Mouse (Mus musculus): ENCODE results near the gene Zcchc2. TPM values are rescaled to one million over a fixed set of nuclear protein-coding genes. Genes with fewer than 3 reads are reported as not detected.

Gene Zcchc2
- total and polyA plus RNA-seq, 3 experiments = 6.6 to 9.8 (median 8.3) TPM

DNA sequence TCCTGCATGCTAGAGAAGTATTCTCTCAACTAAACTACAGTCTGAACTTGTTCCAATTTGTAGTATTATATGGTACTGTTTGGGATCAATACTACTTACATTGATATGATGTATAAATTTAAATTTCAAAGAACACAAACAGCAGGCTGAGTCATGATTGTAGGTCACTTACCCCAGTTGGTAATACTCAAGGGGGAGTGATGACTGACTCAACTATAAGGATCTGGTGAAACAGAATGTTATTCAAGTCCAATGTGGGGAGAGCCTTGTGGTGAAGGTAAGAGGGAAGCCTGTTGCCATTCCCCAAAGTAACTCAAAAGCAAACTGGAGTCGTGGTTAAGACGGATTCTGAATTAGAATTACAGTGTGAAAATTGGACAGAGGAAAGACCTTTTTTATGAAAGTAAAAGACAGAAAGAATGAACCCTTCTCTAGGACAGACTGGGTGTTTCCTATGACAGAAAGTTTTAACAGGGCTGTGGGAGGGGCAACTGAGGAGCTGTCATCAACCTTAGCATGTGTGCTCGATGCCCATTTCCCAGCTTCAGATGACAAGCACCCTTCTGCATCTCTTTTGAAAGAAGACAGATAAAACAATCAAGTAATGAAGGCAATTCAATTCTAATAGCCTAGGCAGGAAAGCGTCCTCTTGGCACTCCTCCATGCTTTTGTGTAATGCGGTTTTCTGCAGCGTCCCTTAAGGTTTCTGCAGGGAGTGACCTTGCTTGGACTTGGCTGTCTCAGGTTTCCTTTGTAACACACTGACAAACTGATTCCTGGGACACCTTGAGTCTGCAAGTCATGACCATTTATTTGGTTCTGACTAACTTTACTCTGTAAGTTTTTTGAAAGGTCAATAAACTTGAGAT lies 7.5 kb upstream of the Zcchc2 start:
- H3K36me3 ChIP-seq (ENCODE audit: control insufficient read depth, insufficient read depth, low read length) = peaks cover 11% of the 10 kb centered on the region; the same call in 1 of the 2 replicates
- TF ChIP-seq EP300 (IDR thresholded peaks at IDR 0.05; ENCODE audit: insufficient read depth, low read depth, low read length) (no peak), CTCF (IDR thresholded peaks at IDR 0.05) (peak; percentile 39), POLR2A (IDR thresholded peaks at IDR 0.05; ENCODE audit: insufficient read depth, low read depth, low read length) (no peak)
- no peaks in the 10 kb centered on the region for H3K79me2 ChIP-seq (replicated peaks; ENCODE audit: control insufficient read depth, insufficient read depth, low read length)
- H3K4me3 ChIP-seq = no peak overlapping the region
- H3K4me1 ChIP-seq (ENCODE audit: control insufficient read depth, insufficient read depth, low read length) = peaks cover 9% of the 10 kb centered on the region
- 31% methylated on average over 6 of the region's 6 CpGs for WGBS
- no peak overlapping the region; the same call in 1 of the 2 replicates for H3K27ac ChIP-seq
- DNase-seq = peak in 1 of 2 experiments; percentile 59
- intact Hi-C loops (cut with DNase I) = no loop called here
- no peak overlapping the region for H3K9ac ChIP-seq (ENCODE audit: low read depth, low read length)
- H3K27me3 ChIP-seq (ENCODE audit: control insufficient read depth, insufficient read depth, low read length) = no peaks in the 10 kb centered on the region

- TF ChIP-seq POLR2A (IDR thresholded peaks at IDR 0.05; ENCODE audit: insufficient read depth, low read depth, low read length) (no peak), CTCF (IDR thresholded peaks at IDR 0.05) (no peak), EP300 (IDR thresholded peaks at IDR 0.05; ENCODE audit: insufficient read depth, low read depth, low read length) (no peak)
- WGBS = 96% methylated on average over 3 of the region's 3 CpGs
- Histone ChIP-seq H3K79me2 (replicated peaks; ENCODE audit: control insufficient read depth, insufficient read depth, low read length) (no peaks in the 10 kb centered on the region), H3K4me3 (no peak overlapping the region), H3K4me1 (ENCODE audit: control insufficient read depth, insufficient read depth, low read length) (peaks cover 12% of the 10 kb centered on the region), H3K36me3 (ENCODE audit: control insufficient read depth, insufficient read depth, low read length) (peaks cover 16% of the 10 kb centered on the region; the same call in 1 of the 2 replicates), H3K27ac (no peak overlapping the region), H3K9ac (ENCODE audit: low read depth, low read length) (no peak overlapping the region), H3K27me3 (ENCODE audit: control insufficient read depth, insufficient read depth, low read length) (no peaks in the 10 kb centered on the region)
- DNase-seq = no peak
- intact Hi-C loops (cut with DNase I) = no loop called here
Measured at GRCm38 (mm10) chr1:105984172-105984571, 6.0 kb upstream of the Zcchc2 start.

DNA sequence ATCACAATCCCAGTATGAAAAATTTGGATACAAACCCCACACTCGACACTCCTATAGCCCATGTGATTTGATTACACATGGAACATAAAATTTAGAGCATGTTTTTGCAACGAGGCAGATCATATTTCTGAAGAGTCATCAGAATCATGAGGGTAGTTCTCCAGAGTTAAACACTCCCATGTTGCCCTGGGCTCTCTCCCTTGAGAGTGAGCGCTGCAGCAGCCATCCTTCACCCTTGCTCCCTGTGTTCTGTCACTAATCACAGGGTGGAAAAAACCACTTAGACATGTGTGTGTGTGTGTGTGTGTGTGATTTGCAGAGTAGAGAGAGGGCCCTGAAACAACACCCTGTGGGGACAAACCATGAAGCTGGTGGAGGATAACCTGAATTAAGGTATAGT lies 2.0 kb upstream of the Zcchc2 start:
- TF ChIP-seq CTCF (IDR thresholded peaks at IDR 0.05) = no peak
- no peak for TF ChIP-seq POLR2A (IDR thresholded peaks at IDR 0.05; ENCODE audit: insufficient read depth, low read depth, low read length)
- TF ChIP-seq EP300 (IDR thresholded peaks at IDR 0.05; ENCODE audit: insufficient read depth, low read depth, low read length) = no peak
- H3K4me3 ChIP-seq = no peak overlapping the region
- H3K27me3 ChIP-seq (ENCODE audit: control insufficient read depth, insufficient read depth, low read length) = no peaks in the 10 kb centered on the region
- 51% methylated on average over 3 of the region's 3 CpGs for WGBS
- peaks cover 8% of the 10 kb centered on the region for H3K4me1 ChIP-seq (ENCODE audit: control insufficient read depth, insufficient read depth, low read length)
- no peak overlapping the region for H3K27ac ChIP-seq
- H3K9ac ChIP-seq (ENCODE audit: low read depth, low read length) = no peak overlapping the region
- H3K36me3 ChIP-seq (ENCODE audit: control insufficient read depth, insufficient read depth, low read length) = peaks cover 8% of the 10 kb centered on the region; the same call in 1 of the 2 replicates
- H3K79me2 ChIP-seq (replicated peaks; ENCODE audit: control insufficient read depth, insufficient read depth, low read length) = no peaks in the 10 kb centered on the region
- intact Hi-C loops (cut with DNase I) = no loop called here
- DNase-seq = no peak

- no peaks in the 10 kb centered on the region for H3K79me2 ChIP-seq (replicated peaks; ENCODE audit: control insufficient read depth, insufficient read depth, low read length)
- 31% methylated on average over 14 of the region's 14 CpGs for WGBS
- no peak overlapping the region; the same call in 1 of the 2 replicates for H3K9ac ChIP-seq (ENCODE audit: low read depth, low read length)
- no peak for DNase-seq
- TF ChIP-seq POLR2A (IDR thresholded peaks at IDR 0.05; ENCODE audit: insufficient read depth, low read depth, low read length) (no peak), CTCF (IDR thresholded peaks at IDR 0.05) (no peak)
- peak overlapping the region; percentile 97 for H3K4me3 ChIP-seq
- intact Hi-C loops (cut with DNase I) = no loop called here
- H3K4me1 ChIP-seq (ENCODE audit: control insufficient read depth, insufficient read depth, low read length) = peaks cover 6% of the 10 kb centered on the region
- H3K27ac ChIP-seq = peak overlapping the region; percentile 95
- no peaks in the 10 kb centered on the region for H3K27me3 ChIP-seq (ENCODE audit: control insufficient read depth, insufficient read depth, low read length)
- peaks cover 7% of the 10 kb centered on the region; the same call in 1 of the 2 replicates for H3K36me3 ChIP-seq (ENCODE audit: control insufficient read depth, insufficient read depth, low read length)
Measured at GRCm38 (mm10) chr1:105988903-105989639, 1.1 kb upstream of the Zcchc2 start.

DNA sequence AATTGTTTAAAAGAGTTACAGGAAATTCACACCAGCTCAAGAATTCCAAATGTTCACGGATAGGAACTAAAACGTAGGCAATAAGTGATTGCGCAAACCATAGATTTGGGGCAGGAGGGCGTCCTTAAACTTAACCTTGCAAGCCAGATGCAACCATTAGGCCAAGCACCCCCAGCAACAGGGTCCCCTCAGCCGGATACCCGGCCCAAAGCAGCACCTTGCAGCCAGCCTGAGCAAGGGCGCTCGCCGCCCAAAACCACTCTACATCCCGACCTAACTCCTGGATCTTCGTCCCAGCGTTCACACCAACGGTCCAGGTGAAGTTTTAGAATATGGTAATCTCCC lies 594 bp upstream of the Zcchc2 start:
- Histone ChIP-seq H3K4me3 (peak overlapping the region; percentile 97), H3K27ac (peak overlapping the region; percentile 95), H3K79me2 (replicated peaks; ENCODE audit: control insufficient read depth, insufficient read depth, low read length) (no peaks in the 10 kb centered on the region), H3K36me3 (ENCODE audit: control insufficient read depth, insufficient read depth, low read length) (peaks cover 5% of the 10 kb centered on the region; the same call in 1 of the 2 replicates), H3K4me1 (ENCODE audit: control insufficient read depth, insufficient read depth, low read length) (peaks cover 6% of the 10 kb centered on the region), H3K27me3 (ENCODE audit: control insufficient read depth, insufficient read depth, low read length) (no peaks in the 10 kb centered on the region), H3K9ac (ENCODE audit: low read depth, low read length) (peak overlapping the region; percentile 79)
- intact Hi-C loops (cut with DNase I) = no loop called here
- TF ChIP-seq CTCF (IDR thresholded peaks at IDR 0.05) (no peak), POLR2A (IDR thresholded peaks at IDR 0.05; ENCODE audit: insufficient read depth, low read depth, low read length) (no peak), EP300 (IDR thresholded peaks at IDR 0.05; ENCODE audit: insufficient read depth, low read depth, low read length) (no peak)
- 1% methylated on average over 13 of the region's 13 CpGs for WGBS
- no peak for DNase-seq

Data from heart, adult 2 months (tissue).